Mouse (Mus musculus) layer of hippocampus, adult 11-12 months (tissue): ENCODE measurements around the gene Igf2bp1.

Experiments used
- DNase-seq: peaks from one replicate; pipeline ENCODE4 v3.0.0; 2022; ENCODE audit warnings: low spot score

Igf2bp1 gene

GRCm38 (mm10) chr11:96007516-96008235 lies 1.9 kb upstream of the Igf2bp1 start:
- DNase-seq: no peak

GRCm38 (mm10) chr11:96006852-96007515 lies 1.2 kb upstream of the Igf2bp1 start:
- no peak for DNase-seq

- DNase-seq: no peak
Measured at GRCm38 (mm10) chr11:96006367-96006851, 669 bp upstream of the Igf2bp1 start.

- DNase-seq: no peak
Measured at GRCm38 (mm10) chr11:96004793-96005402, 842 bp downstream of the Igf2bp1 start.

GRCm38 (mm10) chr11:96003969-96004792 lies 1.6 kb downstream of the Igf2bp1 start:
- no peak for DNase-seq

- DNase-seq: no peak
Measured at GRCm38 (mm10) chr11:96003100-96003900, 2.4 kb downstream of the Igf2bp1 start.

GRCm38 (mm10) chr11:95994151-95994550 lies 11.6 kb downstream of the Igf2bp1 start:
- no peak for DNase-seq

- no peak for DNase-seq
Measured at GRCm38 (mm10) chr11:95990886-95991708, 14.6 kb downstream of the Igf2bp1 start.

GRCm38 (mm10) chr11:95990431-95990830 lies 15.3 kb downstream of the Igf2bp1 start:
- no peak for DNase-seq

GRCm38 (mm10) chr11:95989864-95990263 lies 15.9 kb downstream of the Igf2bp1 start:
- no peak for DNase-seq

GRCm38 (mm10) chr11:95988533-95988932 lies 17.2 kb downstream of the Igf2bp1 start:
- DNase-seq: no peak

GRCm38 (mm10) chr11:95987854-95988447 lies 17.8 kb downstream of the Igf2bp1 start:
- no peak for DNase-seq

- no peak for DNase-seq
Measured at GRCm38 (mm10) chr11:95982475-95982874, 23.3 kb downstream of the Igf2bp1 start.

- DNase-seq: no peak
Measured at GRCm38 (mm10) chr11:95981804-95982203, 23.9 kb downstream of the Igf2bp1 start.

- DNase-seq: no peak
Measured at GRCm38 (mm10) chr11:95980762-95981418, 24.9 kb downstream of the Igf2bp1 start.

GRCm38 (mm10) chr11:95978487-95978886 lies 27.3 kb downstream of the Igf2bp1 start:
- no peak for DNase-seq

- DNase-seq: no peak
Measured at GRCm38 (mm10) chr11:95976290-95976689, 29.4 kb downstream of the Igf2bp1 start.

GRCm38 (mm10) chr11:95975694-95976093 lies 30.0 kb downstream of the Igf2bp1 start:
- no peak for DNase-seq

- no peak for DNase-seq
Measured at GRCm38 (mm10) chr11:95973187-95973586, 32.6 kb downstream of the Igf2bp1 start.
